Mouse (Mus musculus) erythroblast, embryonic 14.5 days (primary cell): ENCODE measurements around the gene Cd9.

Source experiments
- GATA1 ChIP-seq: IDR thresholded peaks from 2 replicates; pipeline ENCODE4 v1.6.1; 2012; ENCODE audit warnings: low read length, inconsistent platforms, mixed read lengths
- TAL1 ChIP-seq: IDR thresholded peaks from 3 replicates; pipeline ENCODE4 v1.6.1; 2012; ENCODE audit warnings: low read length, inconsistent platforms, mixed read lengths

DNA sequence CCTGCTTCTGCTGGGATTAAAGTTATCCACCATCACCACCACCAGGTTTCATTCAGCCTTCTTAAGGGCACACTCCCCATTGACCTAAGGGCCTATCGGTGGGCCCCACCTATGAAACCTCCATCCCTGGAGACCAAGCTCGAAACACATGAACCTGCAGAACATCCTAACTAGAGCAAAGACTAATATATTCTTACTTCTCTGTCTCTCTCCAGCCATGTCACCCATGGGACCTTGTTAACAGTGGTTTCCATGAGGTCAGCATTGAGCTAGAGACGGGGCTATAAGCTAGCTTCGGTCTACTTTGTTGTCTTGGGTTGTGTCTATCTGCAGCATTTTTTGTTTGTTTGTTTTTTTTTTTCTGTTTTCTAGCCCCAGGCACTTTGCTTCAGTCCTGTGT is 11.8 kb upstream of the Cd9 start:
- no peak for TF ChIP-seq TAL1
- no peak for TF ChIP-seq GATA1
